Mouse (Mus musculus) hindbrain, embryonic 12.5 days (tissue): ENCODE results near the gene Tenm2. TPM values are rescaled to one million over a fixed set of nuclear protein-coding genes. Genes with fewer than 3 reads are reported as not detected.

Experiments
- ATAC-seq: fragments of 200-750 bp; cut with Nextera tagmentation; 2 replicates; pipeline ENCODE4 v1.8.0; 2017; ENCODE audit warnings: moderate TSS enrichment; ENCODE audit not compliant: low FRiP score
- H3K27ac ChIP-seq: fragments of 300-500 bp; sonication (generic); 2 replicates; pipeline ENCODE4 v1.5.1; 2016; ENCODE audit warnings: mild to moderate bottlenecking
- H3K27me3 ChIP-seq: fragments of 300-500 bp; sonication (generic); 2 replicates; pipeline ENCODE4 v1.6.1; 2016; ENCODE audit warnings: mild to moderate bottlenecking
- H3K36me3 ChIP-seq: fragments of 300-500 bp; sonication (generic); 2 replicates; pipeline ENCODE4 v1.6.1; 2016; ENCODE audit warnings: mild to moderate bottlenecking
- H3K4me1 ChIP-seq: fragments of 300-500 bp; sonication (generic); 2 replicates; pipeline ENCODE4 v1.6.1; 2016
- H3K4me2 ChIP-seq: fragments of 300-500 bp; sonication (generic); replicated peaks from 2 replicates; pipeline ENCODE4 v1.6.1; 2016; ENCODE audit warnings: mild to moderate bottlenecking
- H3K4me3 ChIP-seq: fragments of 300-500 bp; sonication (generic); 2 replicates; pipeline ENCODE4 v1.5.1; 2016; ENCODE audit warnings: mild to moderate bottlenecking
- H3K9ac ChIP-seq: fragments of 300-500 bp; sonication (generic); 2 replicates; pipeline ENCODE4 v1.6.1; 2016; ENCODE audit warnings: mild to moderate bottlenecking, moderate library complexity
- H3K9me3 ChIP-seq: fragments of 300-500 bp; sonication (generic); replicated peaks from 2 replicates; pipeline ENCODE4 v1.6.1; 2016; ENCODE audit warnings: mild to moderate bottlenecking
- WGBS: fragments of 180-500 bp; shearing (Covaris S2); methylation state at CpG from one replicate; pipeline ENCODE4 v1.1.7; 2016; 5-methylcytosine and 5-hydroxymethylcytosine counted together
- polyA plus RNA-seq: library from polyadenylated mRNA; unstranded; fragments of >200 nt; fragmentation: Nextera tagmentation; extraction: Ambion mirVana; gene quantifications from 2 replicates; pipeline ENCODE4 v1.2.1, GENCODE M21; 2016

Gene Tenm2
- polyA plus RNA-seq, 1 experiment from 2014 or later, result 16.6 TPM

GRCm38 (mm10) chr11:36349856-36350255 is 885.9 kb downstream of the Tenm2 start:
- Histone ChIP-seq H3K4me3 (no peak overlapping the region), H3K4me1 (peaks cover 3% of the 10 kb centered on the region; the same call in 1 of the 2 replicates)
- ATAC-seq, result no peak

GRCm38 (mm10) chr11:36341799-36342198 is 894.0 kb downstream of the Tenm2 start:
- no peaks in the 10 kb centered on the region for H3K4me1 ChIP-seq
- no peak overlapping the region for H3K9ac ChIP-seq
- H3K9me3 ChIP-seq, result no peaks in the 10 kb centered on the region
- H3K36me3 ChIP-seq, result no peaks in the 10 kb centered on the region
- no peak for ATAC-seq
- H3K4me3 ChIP-seq, result no peak overlapping the region
- no peak overlapping the region for H3K4me2 ChIP-seq
- WGBS, result 96% methylated on average over 3 of the region's 3 CpGs
- H3K27me3 ChIP-seq, result no peaks in the 10 kb centered on the region
- H3K27ac ChIP-seq, result no peak overlapping the region

More at GRCm38 (mm10) chr11:36349856-36350255, 885.9 kb downstream of the Tenm2 start:
- Histone ChIP-seq H3K9ac (no peak overlapping the region), H3K36me3 (no peaks in the 10 kb centered on the region), H3K27ac (no peak overlapping the region), H3K9me3 (no peaks in the 10 kb centered on the region), H3K27me3 (no peaks in the 10 kb centered on the region), H3K4me2 (no peak overlapping the region)
- WGBS, result 47% methylated on average over 2 of the region's 2 CpGs

GRCm38 (mm10) chr11:36338424-36338823 is 897.3 kb downstream of the Tenm2 start:
- no peaks in the 10 kb centered on the region for H3K36me3 ChIP-seq
- H3K9ac ChIP-seq, result no peak overlapping the region
- H3K27ac ChIP-seq, result no peak overlapping the region
- no peak for ATAC-seq
- no peak overlapping the region for H3K4me2 ChIP-seq
- no peaks in the 10 kb centered on the region for H3K9me3 ChIP-seq
- 75% methylated on average over 4 of the region's 4 CpGs for WGBS
- H3K4me3 ChIP-seq, result no peak overlapping the region
- no peaks in the 10 kb centered on the region for H3K27me3 ChIP-seq
- no peaks in the 10 kb centered on the region for H3K4me1 ChIP-seq

- 88% methylated on average over 6 of the region's 6 CpGs for WGBS
- no peak overlapping the region for H3K27ac ChIP-seq
- H3K27me3 ChIP-seq, result no peaks in the 10 kb centered on the region
- no peaks in the 10 kb centered on the region for H3K36me3 ChIP-seq
- no peak overlapping the region for H3K9ac ChIP-seq
- H3K9me3 ChIP-seq, result no peaks in the 10 kb centered on the region
- H3K4me3 ChIP-seq, result no peak overlapping the region
- no peak for ATAC-seq
- H3K4me2 ChIP-seq, result no peak overlapping the region
- peaks cover 3% of the 10 kb centered on the region; the same call in 1 of the 2 replicates for H3K4me1 ChIP-seq
These were observed 898.7 kb downstream of the Tenm2 start for GRCm38 (mm10) chr11:36337063-36337462.

- Histone ChIP-seq H3K9ac (no peak overlapping the region), H3K9me3 (no peaks in the 10 kb centered on the region), H3K27me3 (no peaks in the 10 kb centered on the region), H3K4me2 (no peak overlapping the region), H3K27ac (no peak overlapping the region), H3K4me3 (no peak overlapping the region), H3K4me1 (peaks cover 14% of the 10 kb centered on the region), H3K36me3 (no peaks in the 10 kb centered on the region)
- WGBS, result 65% methylated on average over 5 of the region's 5 CpGs
- ATAC-seq, result no peak
These were observed 900.6 kb downstream of the Tenm2 start for GRCm38 (mm10) chr11:36335147-36335546.

GRCm38 (mm10) chr11:36334100-36334735 is 901.5 kb downstream of the Tenm2 start:
- Histone ChIP-seq H3K9ac (no peak overlapping the region), H3K4me1 (peaks cover 14% of the 10 kb centered on the region), H3K4me2 (no peak overlapping the region), H3K27me3 (no peaks in the 10 kb centered on the region), H3K27ac (no peak overlapping the region), H3K36me3 (no peaks in the 10 kb centered on the region), H3K4me3 (no peak overlapping the region), H3K9me3 (no peaks in the 10 kb centered on the region)
- no peak for ATAC-seq
- 10% methylated on average over 7 of the region's 7 CpGs for WGBS

- H3K36me3 ChIP-seq, result no peaks in the 10 kb centered on the region
These were observed 903.5 kb downstream of the Tenm2 start for GRCm38 (mm10) chr11:36332222-36332621.

GRCm38 (mm10) chr11:36331408-36332178 is 904.2 kb downstream of the Tenm2 start:
- no peak overlapping the region for H3K4me2 ChIP-seq
- peak overlapping the region; percentile 17; the same call in 1 of the 2 replicates for H3K27ac ChIP-seq

More at GRCm38 (mm10) chr11:36332222-36332621, 903.5 kb downstream of the Tenm2 start:
- H3K4me2 ChIP-seq, result no peak overlapping the region
- H3K27ac ChIP-seq, result no peak overlapping the region
- 47% methylated on average over 12 of the region's 12 CpGs for whole genome bisulfite sequencing
- peaks cover 14% of the 10 kb centered on the region for H3K4me1 ChIP-seq
- H3K9me3 ChIP-seq, result no peaks in the 10 kb centered on the region
- peak; percentile 67 for ATAC-seq
- H3K9ac ChIP-seq, result no peak overlapping the region
- H3K27me3 ChIP-seq, result no peaks in the 10 kb centered on the region
- H3K4me3 ChIP-seq, result no peak overlapping the region

GRCm38 (mm10) chr11:36327243-36327642 is 908.5 kb downstream of the Tenm2 start:
- Histone ChIP-seq H3K9me3 (no peaks in the 10 kb centered on the region), H3K4me2 (no peak overlapping the region), H3K4me1 (peaks cover 18% of the 10 kb centered on the region), H3K27me3 (no peaks in the 10 kb centered on the region), H3K9ac (no peak overlapping the region), H3K4me3 (no peak overlapping the region), H3K27ac (no peak overlapping the region), H3K36me3 (no peaks in the 10 kb centered on the region)
- WGBS, result 87% methylated on average over 5 of the region's 5 CpGs
- ATAC-seq, result no peak

More at GRCm38 (mm10) chr11:36331408-36332178, 904.2 kb downstream of the Tenm2 start:
- no peak overlapping the region for H3K4me3 ChIP-seq
- no peaks in the 10 kb centered on the region for H3K36me3 ChIP-seq
- no peaks in the 10 kb centered on the region for H3K9me3 ChIP-seq
- 56% methylated on average over 13 of the region's 13 CpGs for whole genome bisulfite sequencing
- ATAC-seq, result peak; percentile 58; the same call in 1 of the 2 replicates
- H3K9ac ChIP-seq, result no peak overlapping the region
- H3K27me3 ChIP-seq, result no peaks in the 10 kb centered on the region
- H3K4me1 ChIP-seq, result peaks cover 14% of the 10 kb centered on the region

GRCm38 (mm10) chr11:36309317-36309716 is 926.4 kb downstream of the Tenm2 start:
- WGBS, result 73% methylated on average over 4 of the region's 4 CpGs
- Histone ChIP-seq H3K9me3 (no peaks in the 10 kb centered on the region), H3K9ac (no peak overlapping the region), H3K27me3 (no peaks in the 10 kb centered on the region), H3K4me3 (no peak overlapping the region), H3K4me1 (0 out of 2 replicates have a peak, but pooled peaks cover 4% of the 10 kb centered on the region), H3K36me3 (no peaks in the 10 kb centered on the region), H3K27ac (no peak overlapping the region), H3K4me2 (no peak overlapping the region)
- ATAC-seq, result no peak

GRCm38 (mm10) chr11:36307276-36307675 is 928.5 kb downstream of the Tenm2 start:
- no peak overlapping the region for H3K4me2 ChIP-seq
- no peak overlapping the region for H3K9ac ChIP-seq
- H3K4me3 ChIP-seq, result no peak overlapping the region
- no peaks in the 10 kb centered on the region for H3K9me3 ChIP-seq
- H3K4me1 ChIP-seq, result no peaks in the 10 kb centered on the region
- 79% methylated on average over 6 of the region's 6 CpGs for WGBS
- H3K36me3 ChIP-seq, result no peaks in the 10 kb centered on the region
- no peak for ATAC-seq
- no peak overlapping the region for H3K27ac ChIP-seq
- H3K27me3 ChIP-seq, result no peaks in the 10 kb centered on the region

GRCm38 (mm10) chr11:36305348-36305950 is 930.3 kb downstream of the Tenm2 start:
- Histone ChIP-seq H3K9me3 (no peaks in the 10 kb centered on the region), H3K4me2 (no peak overlapping the region), H3K4me1 (no peaks in the 10 kb centered on the region), H3K9ac (no peak overlapping the region), H3K36me3 (no peaks in the 10 kb centered on the region), H3K27me3 (no peaks in the 10 kb centered on the region), H3K4me3 (no peak overlapping the region), H3K27ac (no peak overlapping the region)
- 86% methylated on average over 10 of the region's 10 CpGs for WGBS
- no peak for ATAC-seq
